Mouse (Mus musculus) urinary bladder, postnatal 36 days (tissue): ENCODE data around the gene Psme2b.
"Not testable (repeated sequence)": the region's sequence is repeated elsewhere in the genome, so short reads cannot be mapped to it uniquely, and the experiment has no call there.

Experiments used
- DNase-seq, 2 experiments: peaks; one replicate each; pipeline ENCODE4 v3.0.0; 2022; ENCODE audit warnings: low spot score in 2 of 2, mixed read lengths in 1 of 2

Psme2b gene

GRCm38 (mm10) chr11:48946090-48946489 lies at the start of gene Psme2b:
Psme2b (minus strand) TSS chr11:48946190.
- DNase-seq: not testable (repeated sequence)

- DNase-seq: not testable (repeated sequence)
Measured at GRCm38 (mm10) chr11:48994018-48994417, 48.0 kb upstream of the Psme2b start, which contains the start of gene Tgtp1. Tgtp1 (minus strand) TSS chr11:48994172.

GRCm38 (mm10) chr11:48993296-48993695 lies 47.3 kb upstream of the Psme2b start:
- DNase-seq: not testable (repeated sequence)

DNA sequence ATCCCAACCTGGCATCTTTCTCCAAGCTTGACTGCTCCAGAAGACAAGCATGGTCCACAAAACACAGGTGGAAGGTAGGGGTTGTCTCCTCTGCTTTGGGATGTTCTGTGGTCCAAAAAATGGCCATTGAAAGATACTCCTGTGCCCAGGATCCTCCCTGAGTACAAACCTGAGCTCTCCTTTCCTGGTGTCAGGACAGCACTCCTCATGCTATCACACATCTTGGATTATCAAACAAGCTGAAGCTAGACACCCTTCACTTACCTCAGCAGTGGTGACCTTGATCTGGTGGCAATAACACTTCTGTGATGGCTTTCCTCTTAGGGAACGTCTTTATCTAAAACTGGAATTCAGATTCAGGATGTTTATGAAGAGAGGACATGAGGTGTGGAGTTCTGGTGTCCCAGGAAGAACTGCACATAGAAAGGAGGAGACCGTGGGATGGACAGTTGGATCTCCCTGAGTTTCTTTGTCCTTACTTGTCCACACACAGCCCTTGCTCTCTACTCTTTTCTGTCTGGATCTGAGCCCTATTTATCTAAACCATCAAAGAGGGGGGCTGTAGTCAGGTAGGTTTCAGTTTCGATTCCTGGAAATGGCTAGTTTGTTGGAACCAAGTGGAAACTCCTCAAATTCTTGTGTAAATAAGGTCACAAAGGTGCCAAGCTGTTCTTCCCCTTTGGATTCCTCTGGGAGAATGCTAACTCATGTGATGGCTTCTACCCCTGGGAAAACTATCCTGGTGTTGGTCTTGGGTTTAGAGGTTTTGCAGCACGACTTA lies 45.9 kb upstream of the Psme2b start, which contains the start of gene Gm12185:
Gm12185 (minus strand) TSS at position 487 of the 781 bp plus-strand sequence.
- not testable (repeated sequence) for DNase-seq

DNA sequence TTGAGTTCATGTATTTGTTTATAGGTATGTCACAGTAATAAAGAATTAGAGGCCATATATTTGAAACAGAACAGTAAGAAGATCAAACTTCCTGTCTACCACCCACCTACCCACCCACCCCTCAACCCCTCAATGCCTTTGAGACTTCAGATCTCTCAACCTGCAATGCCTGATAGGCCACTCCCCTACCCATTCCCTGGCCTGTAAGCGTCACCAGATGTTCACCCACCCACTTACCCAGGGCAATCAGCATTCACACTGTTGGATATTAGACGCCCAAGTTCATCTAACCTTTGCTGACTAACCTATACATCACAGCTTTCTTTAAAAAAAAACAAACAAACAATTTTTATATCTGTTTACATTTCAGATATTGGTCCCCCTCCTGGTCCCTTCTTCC lies 44.0 kb upstream of the Psme2b start:
- DNase-seq: not testable (repeated sequence)

- not testable (repeated sequence) for DNase-seq
Measured at GRCm38 (mm10) chr11:48988219-48988618, 42.2 kb upstream of the Psme2b start.

- DNase-seq: not testable (repeated sequence)
Measured at GRCm38 (mm10) chr11:48982848-48983247, 36.9 kb upstream of the Psme2b start.

- not testable (repeated sequence) for DNase-seq
Measured at GRCm38 (mm10) chr11:48980052-48980451, 34.1 kb upstream of the Psme2b start.

GRCm38 (mm10) chr11:48979251-48979650 lies 33.3 kb upstream of the Psme2b start, which contains the start of gene 9930111J21Rik1:
9930111J21Rik1 (minus strand) TSS chr11:48979398.
- not testable (repeated sequence) for DNase-seq

GRCm38 (mm10) chr11:48978240-48978939 lies 32.4 kb upstream of the Psme2b start, which contains the start of gene Olfr56:
Olfr56 (plus strand) TSS chr11:48978889.
- not testable (repeated sequence) for DNase-seq

DNA sequence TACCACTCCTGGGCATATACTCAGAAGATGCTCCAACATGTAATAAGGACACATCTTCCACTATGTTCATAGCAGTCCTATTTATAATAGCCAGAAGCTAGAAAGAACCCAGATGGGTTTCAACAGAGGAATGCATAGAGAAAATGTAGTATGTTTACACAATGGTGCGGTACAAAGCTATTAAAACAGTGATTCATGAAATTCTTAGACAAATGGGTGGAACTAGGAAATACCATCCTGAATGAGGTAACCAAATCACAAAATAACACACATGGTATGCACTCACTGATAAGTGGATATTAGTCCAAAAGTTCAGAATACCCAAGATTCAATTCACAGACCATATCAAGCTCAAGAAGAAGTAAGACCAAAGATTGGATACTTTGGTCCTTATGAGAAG lies 28.7 kb upstream of the Psme2b start:
- not testable (repeated sequence) for DNase-seq

DNA sequence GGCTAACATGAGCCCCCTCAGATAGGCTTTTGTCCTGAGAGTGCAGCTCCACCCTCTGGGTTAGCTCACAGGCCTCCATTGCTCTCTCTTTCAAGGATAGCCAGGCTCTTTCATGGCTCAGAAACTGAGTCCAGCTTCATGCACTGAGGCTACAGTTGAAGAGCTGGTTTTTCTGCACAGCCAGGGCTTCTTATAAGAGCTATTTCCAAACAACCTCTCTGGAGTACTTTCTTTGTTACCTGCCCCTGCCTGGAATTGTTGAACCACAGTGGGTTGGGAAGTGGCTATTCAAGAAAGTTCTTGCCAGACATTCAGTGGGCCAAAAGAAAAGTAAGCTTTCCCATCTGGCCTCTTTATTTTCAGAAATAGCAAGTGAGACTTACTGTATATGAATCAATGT lies 6.7 kb downstream of the Psme2b start:
- not testable (repeated sequence) for DNase-seq

- not testable (repeated sequence) for DNase-seq
Measured at GRCm38 (mm10) chr11:48935291-48935690, 10.7 kb downstream of the Psme2b start.

DNA sequence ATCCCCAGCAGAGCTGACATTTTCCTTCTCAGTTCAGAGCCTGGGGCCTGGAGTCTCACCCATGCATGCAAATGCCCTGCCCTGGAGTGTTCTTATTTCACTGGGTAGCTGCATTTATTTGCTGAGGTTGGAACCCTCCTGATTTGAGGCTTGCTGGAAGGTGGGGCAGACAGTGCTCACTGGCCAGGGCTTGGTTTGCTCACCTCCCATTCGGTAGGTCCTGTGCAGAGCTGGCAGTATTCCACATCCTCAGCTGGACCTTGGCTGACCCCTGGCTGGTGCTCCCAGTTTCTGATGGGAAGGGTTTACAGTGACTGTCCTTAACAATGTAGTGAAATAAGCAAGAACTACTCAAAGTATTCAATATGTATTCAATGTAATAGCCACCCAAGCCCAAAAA lies 12.1 kb downstream of the Psme2b start:
- not testable (repeated sequence) for DNase-seq

- DNase-seq: not testable (repeated sequence)
Measured at GRCm38 (mm10) chr11:48933422-48933821, 12.6 kb downstream of the Psme2b start.

- not testable (repeated sequence) for DNase-seq
Measured at GRCm38 (mm10) chr11:48928068-48928467, 17.9 kb downstream of the Psme2b start.

- DNase-seq: not testable (repeated sequence)
Measured at GRCm38 (mm10) chr11:48926437-48926836, 19.6 kb downstream of the Psme2b start.

GRCm38 (mm10) chr11:48923818-48924217 lies 22.2 kb downstream of the Psme2b start:
- not testable (repeated sequence) for DNase-seq

DNA sequence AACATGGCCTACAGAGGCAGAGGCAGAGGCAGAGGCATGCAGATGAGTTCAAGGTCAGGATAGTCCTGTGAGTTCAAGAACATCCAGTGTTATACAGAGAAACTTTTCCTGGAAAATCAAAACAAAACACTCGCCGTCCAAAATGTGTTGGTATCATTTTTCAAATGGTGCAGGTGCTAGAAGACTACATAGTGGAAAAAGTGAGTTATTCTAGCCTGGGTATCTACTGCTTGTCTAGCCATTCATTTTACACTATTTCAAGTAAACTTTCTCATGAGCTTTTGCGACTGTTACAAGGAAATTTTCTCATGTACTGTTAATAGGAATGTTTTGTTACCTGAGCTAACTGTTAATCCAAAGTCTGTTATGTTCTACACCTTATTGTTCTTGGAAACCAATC lies 27.6 kb downstream of the Psme2b start:
- no peak for DNase-seq

GRCm38 (mm10) chr11:48913611-48914010 lies 32.4 kb downstream of the Psme2b start:
- no peak for DNase-seq

- DNase-seq: no peak
Measured at GRCm38 (mm10) chr11:48908459-48908858, 37.5 kb downstream of the Psme2b start.

DNA sequence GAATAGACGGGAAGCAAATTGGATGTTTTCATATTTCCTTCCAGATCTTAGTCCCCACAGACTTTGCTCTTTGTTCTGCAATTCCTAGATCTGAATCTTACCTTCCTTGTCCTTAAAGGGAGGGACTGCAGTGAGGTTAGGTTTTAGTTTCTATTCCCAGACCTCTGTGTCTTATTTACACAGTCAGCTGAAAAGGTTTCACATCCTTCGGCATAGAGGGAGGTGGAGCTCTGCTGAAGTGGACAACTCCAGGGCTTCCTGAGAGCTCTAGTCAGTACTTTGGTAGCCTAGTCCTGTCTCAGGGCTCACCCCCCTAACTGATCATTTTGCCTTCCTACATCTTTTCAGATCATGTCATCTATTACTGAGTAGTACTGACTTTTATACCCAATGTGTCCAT lies 44.0 kb downstream of the Psme2b start, which contains the start of gene Gm5431:
Gm5431 (minus strand) TSS at position 194 of the 400 bp plus-strand sequence.
- no peak for DNase-seq
